Mouse (Mus musculus): Measurements from ENCODE around the gene Lrrc74b.

Gene Lrrc74b

DNA sequence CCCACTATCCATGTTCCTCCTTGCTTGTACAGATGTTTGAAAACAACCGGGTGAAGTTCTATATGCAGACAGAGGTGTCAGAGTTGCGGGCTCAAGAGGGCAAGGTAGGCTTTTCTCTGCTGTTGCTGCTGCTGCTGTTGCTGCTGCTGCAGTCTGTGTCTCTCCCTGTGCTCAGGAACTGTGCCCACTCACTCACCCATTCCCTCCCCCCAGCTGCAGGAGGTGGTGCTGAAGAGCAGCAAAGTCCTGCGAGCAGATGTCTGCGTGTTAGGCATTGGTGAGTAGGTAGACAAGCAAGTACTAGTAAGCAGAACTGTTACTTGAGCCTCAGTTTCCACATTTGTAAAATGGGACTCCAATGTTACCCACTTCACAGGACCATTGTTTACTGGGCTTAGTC lies 58.4 kb downstream of the Lrrc74b start:
- no peak for DNase-seq (ENCODE audit: extremely low spot score, low read depth, low spot score)

DNA sequence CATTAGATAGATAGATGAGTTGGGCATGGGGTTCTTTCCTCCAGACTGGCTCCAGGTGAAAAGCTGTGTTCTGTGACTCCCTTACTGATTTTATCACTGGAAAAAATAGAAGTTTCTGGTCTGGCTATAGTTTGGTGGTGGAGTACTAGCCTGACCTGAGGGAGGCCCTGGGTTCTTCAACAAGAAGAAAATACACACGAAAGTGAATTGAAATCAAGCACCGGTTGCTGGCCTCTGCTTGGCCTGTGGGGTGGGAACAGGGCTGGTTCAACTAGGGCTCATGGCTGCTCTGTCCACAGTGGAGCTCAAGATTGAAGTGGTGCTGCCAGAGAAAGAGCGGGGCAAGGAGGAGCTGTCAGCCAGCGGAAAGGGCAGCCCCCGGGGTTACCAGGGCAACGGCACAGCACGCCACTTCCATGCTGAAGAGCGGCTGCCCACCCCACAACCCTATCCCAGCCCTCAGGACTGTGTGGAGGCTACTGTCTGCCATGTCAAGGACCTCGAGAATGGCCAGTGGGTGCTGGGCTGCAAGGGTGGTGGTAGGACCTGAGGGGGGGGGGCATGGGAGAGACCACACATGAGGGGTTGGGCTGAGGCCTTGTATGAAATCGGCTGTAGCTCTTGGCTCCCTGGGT lies 61.7 kb downstream of the Lrrc74b start:
- no peak for DNase-seq (ENCODE audit: extremely low spot score, low read depth, low spot score)

DNA sequence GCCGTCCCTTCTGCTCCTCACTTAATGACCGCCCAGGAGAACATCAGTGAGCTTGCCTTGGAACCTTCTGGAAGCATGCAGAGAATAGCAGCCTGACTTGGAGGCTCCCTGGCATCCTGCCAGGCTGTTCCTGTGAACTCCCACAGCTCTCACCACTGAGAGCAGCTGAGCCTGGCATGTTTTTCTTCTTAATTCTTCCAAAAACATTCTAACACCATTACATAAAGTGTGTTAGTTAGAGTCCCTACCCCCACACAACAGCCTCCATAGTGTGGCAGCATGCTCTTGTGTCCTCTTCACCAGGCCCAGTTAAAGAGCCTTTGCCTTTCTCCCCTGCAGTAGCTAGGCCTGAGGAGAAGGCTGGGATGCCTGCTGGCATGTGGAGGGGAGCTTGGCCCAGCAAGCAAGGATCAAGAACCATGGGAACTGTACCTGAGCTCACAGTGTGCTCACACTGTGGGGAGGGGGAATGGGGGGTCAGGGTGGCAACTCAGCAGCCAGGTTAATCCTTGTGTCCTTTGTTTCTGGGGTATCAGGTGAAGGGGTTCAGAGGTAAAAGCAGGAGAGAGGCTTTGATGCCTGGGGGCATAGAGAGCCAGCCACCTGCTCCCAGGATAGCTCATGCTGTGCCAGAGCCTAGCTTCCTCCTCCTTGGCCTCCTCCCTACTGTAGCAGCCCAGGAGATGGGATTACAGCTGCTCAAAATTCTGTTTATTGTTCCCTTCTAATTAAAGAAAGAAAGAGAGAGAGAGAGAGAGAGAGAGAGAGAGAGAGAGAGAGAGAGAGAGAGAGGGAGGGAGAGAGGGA lies 64.3 kb downstream of the Lrrc74b start:
- DNase-seq (ENCODE audit: extremely low spot score, low read depth, low spot score) = no peak

All from hindlimb bud, embryonic 11.5 days (tissue).